Mouse (Mus musculus) layer of hippocampus, adult 2 months (tissue): ENCODE data around the gene Zfand3. TPM values are rescaled to one million over a fixed set of nuclear protein-coding genes. Genes with fewer than 3 reads are reported as not detected.

ENCODE experiments used
- DNase-seq, 2 experiments: peaks; one replicate each; pipeline ENCODE4 v3.0.0; 2022; ENCODE audit warnings: low spot score in 2 of 2
- H3K27ac ChIP-seq: fragments of 200-600 bp; 2 replicates; pipeline ENCODE4 v1.8.1; 2022
- H3K4me3 ChIP-seq: fragments of 200-600 bp; 2 replicates; pipeline ENCODE4 v1.8.1; 2022; ENCODE audit warnings: mild to moderate bottlenecking
- CTCF ChIP-seq: fragments of 200-600 bp; conservative IDR thresholded peaks from 2 replicates; pipeline ENCODE4 v1.8.1; 2022; ENCODE audit warnings: antibody characterized with exemption, mild to moderate bottlenecking, moderate library complexity
- total RNA-seq, 2 experiments: library from RNA; stranded (reverse); gene quantifications; 2 replicates each; pipeline ENCODE4 v1.2.3; 2021

Zfand3 gene
- total RNA-seq, 2 experiments from 2014 or later: 112 to 118 TPM

DNA sequence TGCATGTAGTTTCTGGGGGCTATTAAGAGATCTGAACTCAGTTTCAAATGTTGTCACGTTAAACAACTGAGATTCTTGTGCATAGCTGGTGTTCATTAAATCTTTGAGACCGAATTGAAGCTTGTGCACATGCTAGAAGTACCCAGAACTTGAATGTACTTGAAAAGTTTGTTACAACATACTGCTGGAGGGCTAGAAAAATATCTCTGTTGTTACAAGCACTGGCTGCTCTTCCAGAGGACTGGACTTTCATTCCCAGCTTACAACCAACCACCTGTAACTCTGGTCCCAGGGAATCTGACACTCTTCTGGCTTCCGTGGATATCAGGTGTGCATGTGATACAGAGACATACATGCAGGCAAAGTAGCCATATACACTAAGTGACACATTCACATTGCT lies 65.2 kb downstream of the Zfand3 start:
- no peak for TF ChIP-seq CTCF
- Histone ChIP-seq H3K4me3 (no peak overlapping the region), H3K27ac (no peak overlapping the region)
- DNase-seq: no peak

DNA sequence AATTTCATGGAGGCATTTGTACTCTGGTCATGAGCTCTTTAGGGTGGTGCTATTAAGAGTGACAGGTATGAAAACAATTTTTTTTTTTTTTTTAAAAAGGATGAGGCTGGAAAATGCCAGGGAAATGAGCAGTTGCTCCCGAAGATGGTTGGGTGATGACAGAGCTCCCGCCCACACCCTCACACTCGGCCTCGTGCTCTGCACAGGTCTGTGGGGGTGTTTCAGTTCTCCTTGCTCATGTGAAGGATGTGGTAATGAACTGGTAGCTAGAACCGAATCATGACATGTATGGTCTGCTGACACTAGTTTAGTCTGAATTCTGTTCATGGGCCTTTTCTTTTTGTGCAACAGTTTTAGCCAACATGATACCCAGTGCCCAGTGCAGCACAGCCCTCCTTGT lies 66.1 kb downstream of the Zfand3 start:
- Histone ChIP-seq H3K27ac (peak overlapping the region; percentile 51; the same call in 1 of the 2 replicates), H3K4me3 (no peak overlapping the region)
- DNase-seq: no peak
- no peak for TF ChIP-seq CTCF

DNA sequence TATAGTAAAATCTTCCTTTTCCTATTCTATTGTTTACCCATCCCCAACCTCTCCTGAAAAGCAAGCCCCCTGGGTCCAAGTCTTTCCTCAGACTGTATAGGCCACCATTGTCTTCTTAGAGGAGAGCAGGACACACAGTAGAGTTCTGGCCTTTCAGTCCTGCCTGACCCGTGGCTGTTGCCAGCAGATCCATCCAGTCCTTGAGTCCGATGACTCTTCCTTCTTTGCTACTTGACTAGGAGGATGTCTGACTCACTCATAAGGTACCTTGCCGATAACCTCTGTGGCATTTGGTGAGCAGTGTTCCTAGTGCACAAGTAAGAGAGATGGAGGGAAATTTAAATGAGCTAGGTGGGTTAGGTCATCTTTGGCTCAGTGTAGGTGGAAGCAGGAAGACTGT lies 68.1 kb downstream of the Zfand3 start:
- no peak overlapping the region for H3K4me3 ChIP-seq
- TF ChIP-seq CTCF: no peak
- DNase-seq: no peak
- H3K27ac ChIP-seq: no peak overlapping the region; the same call in 1 of the 2 replicates

DNA sequence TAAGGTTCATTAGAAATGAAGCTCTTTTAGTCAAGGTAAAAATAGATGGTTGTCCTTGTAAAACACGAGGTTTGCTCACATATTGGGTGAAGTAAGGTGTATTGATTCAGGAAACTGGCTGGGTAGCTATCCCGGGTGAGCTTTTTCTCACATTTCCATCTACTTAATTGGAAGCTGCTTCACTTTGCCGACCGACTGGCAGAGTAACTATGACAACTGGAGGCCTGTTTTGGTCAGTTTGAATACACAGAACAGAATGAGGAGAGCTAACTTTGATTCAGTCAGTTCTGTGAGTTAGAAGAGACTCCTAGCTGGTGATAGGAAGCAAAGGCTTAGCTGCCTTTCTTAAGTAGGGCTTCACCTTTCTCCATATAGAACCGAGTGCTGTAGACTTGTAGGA lies 71.4 kb downstream of the Zfand3 start:
- H3K27ac ChIP-seq: peak overlapping the region; percentile 52
- no peak overlapping the region for H3K4me3 ChIP-seq
- DNase-seq: no peak
- TF ChIP-seq CTCF: no peak

DNA sequence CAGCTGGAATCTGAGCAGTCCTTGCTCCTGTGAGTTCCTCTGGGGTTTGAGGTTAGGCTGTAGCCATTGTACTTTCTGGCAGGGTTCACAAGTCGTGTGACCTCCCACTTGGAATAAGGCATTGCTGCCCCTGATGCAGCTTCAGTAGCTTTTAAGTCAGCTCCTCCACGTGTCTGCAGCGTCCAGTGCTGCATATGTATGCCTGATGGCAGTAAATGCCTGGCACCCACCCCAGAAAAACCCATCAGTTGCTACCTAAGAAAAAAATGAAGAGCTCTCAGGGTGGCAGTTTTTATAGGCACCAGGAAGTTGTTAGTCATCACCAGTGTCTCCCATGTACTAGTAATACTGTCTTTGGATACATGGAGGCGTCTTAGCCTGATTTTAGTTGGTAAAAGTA lies 79.5 kb downstream of the Zfand3 start:
- no peak overlapping the region for H3K4me3 ChIP-seq
- no peak for TF ChIP-seq CTCF
- 0 out of 2 replicates have a peak overlapping the region, but pooled peaks have one; percentile 10 for H3K27ac ChIP-seq
- DNase-seq: no peak

DNA sequence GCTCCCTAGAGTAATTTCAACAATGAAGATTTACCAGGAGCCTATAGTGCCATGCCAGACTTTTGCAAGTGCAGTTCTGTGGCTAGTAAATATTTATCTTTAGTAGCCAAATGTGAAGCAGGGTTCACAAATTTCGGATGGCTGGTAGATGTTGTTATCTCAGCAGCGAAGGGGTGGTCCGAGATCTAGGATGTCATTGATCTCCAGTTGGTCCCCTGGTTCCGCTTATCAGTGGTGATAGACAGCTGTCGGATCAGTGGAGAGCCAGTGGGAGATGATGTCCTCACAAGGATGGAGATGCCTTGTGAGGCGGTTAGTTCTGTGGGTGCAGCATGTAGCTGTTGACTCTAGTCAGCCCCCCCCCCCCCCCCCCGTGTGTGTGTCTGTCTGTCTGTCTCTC lies 82.2 kb downstream of the Zfand3 start:
- no peak for DNase-seq
- TF ChIP-seq CTCF: no peak
- H3K27ac ChIP-seq: no peak overlapping the region
- no peak overlapping the region for H3K4me3 ChIP-seq

DNA sequence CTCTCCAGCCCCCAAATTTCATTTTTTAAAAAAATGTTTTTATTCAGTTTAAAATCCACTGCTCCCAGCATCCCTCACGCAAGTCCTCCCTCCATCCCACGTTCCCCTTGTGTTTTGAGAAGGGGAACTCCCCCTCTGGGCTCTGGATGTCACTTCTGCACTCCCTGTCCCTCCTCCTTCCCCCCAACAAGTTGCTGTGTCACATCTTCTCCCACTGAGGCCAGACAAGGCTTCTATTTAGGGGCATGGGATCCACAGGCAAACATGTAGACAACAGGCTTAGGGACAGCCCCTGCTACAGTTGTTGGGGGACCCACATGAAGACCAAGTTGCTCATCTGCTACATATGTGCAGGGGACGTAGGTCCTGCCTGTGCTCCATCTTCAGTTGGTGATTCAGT lies 83.9 kb downstream of the Zfand3 start:
- H3K4me3 ChIP-seq: no peak overlapping the region
- TF ChIP-seq CTCF: no peak
- no peak overlapping the region for H3K27ac ChIP-seq
- DNase-seq: no peak

DNA sequence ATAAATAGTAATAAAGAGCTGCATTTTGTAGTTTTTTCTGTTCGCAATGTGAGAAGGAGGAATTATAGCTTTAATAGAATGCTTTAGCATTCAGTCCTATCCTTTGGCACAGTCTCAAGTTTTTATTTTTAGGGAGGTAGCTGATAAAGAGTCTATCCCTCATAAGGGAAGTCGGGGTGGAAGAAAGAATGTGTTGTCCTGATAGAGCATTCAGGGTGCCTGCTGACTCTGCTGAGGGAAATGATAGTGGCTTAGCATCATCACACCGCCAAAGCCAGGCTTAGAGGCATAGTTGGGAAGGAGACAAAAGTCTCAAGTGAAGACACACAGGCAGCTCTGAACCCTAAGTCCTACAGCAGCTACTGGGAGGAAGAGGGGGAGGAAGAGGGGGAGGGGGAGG lies 85.9 kb downstream of the Zfand3 start:
- no peak for DNase-seq
- H3K27ac ChIP-seq: no peak overlapping the region
- no peak for TF ChIP-seq CTCF
- H3K4me3 ChIP-seq: no peak overlapping the region

DNA sequence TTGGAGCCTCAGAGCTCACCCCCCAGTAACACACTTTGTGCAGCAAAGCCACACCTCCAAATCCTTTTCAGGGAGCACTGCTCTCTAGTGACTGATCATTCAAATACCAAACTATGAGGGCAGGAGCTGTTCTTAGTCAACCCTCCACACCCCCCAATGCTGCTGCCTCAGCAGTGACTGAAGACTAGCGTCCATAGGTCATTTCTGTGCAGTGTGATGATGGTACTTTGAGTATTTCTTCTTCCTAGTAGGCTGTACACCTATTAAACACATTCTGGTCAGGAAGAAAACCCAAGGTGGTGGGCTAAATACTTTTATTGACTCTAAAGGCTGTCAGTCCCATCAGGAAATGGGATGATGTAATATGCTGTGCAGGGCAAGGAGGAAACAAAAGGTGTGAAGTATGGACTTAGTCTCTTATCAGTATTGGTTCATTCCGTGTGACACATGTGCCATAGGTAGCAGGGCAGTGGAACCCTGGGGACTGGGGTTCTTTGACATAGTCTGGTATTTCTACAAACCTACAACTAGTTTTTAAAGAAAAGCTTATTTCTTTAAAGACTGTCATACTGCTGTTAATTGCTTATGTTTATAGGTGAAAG lies 88.7 kb downstream of the Zfand3 start:
- Histone ChIP-seq H3K4me3 (no peak overlapping the region), H3K27ac (no peak overlapping the region)
- no peak for DNase-seq
- no peak for TF ChIP-seq CTCF

DNA sequence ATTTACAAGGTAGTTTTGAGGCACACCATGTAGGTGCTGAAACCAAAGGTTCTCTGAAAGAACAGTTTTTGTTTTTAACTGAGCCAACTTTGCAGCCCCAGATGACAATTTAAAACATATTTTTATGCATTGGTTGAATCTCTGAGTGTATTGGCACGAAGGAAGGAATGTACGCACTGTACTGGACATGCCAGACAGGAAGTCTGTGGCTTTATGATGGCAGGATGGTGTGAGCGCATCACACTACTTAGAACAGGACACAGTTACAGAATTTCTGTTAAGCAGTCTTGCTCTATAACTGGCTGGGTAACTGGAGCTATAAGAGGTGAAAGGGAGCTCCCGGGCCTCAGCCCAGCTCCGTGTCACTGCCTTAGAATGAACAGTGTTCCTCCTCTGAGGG lies 92.6 kb downstream of the Zfand3 start:
- Histone ChIP-seq H3K4me3 (no peak overlapping the region), H3K27ac (no peak overlapping the region; the same call in 1 of the 2 replicates)
- no peak for TF ChIP-seq CTCF
- no peak for DNase-seq

DNA sequence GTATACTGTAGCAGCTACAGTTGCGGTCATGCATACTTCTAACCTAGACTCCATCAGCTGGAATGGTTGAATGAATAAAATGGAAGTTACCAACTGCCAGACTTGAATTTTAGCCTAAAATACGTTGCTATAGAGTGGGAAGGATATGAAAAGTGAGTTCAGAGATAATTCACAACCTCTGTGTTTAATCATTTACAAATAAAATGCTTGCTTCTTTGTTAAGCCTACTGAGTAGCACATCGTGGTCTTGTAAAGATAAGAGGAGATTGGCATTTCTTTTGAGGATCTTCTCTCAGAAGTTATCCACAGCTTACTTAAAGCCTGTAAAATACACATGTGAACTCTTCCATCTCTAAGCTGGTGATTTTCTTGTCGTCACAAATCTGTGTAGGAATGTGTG lies 93.1 kb downstream of the Zfand3 start:
- no peak overlapping the region; the same call in 1 of the 2 replicates for H3K27ac ChIP-seq
- no peak for TF ChIP-seq CTCF
- H3K4me3 ChIP-seq: no peak overlapping the region
- no peak for DNase-seq

DNA sequence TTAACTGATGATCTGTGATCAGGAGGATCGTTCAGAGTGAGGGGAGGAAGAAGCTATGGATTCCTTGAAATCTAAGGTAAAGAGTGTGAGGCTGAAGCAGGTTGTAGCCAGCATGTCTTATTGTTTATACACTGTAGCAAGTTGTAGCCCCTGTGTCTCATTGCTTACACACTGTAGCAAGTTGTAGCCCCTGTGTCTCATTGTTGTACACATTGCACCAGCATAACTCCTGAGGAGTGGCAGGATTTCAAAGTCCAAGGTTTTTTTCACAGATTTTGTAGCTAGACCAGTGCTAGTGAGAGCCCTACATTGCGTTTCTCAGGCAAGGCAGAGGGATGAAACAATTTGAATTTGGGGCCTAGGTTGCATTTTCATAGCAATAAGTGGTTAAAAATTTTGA lies 95.1 kb downstream of the Zfand3 start:
- Histone ChIP-seq H3K27ac (no peak overlapping the region; the same call in 1 of the 2 replicates), H3K4me3 (no peak overlapping the region)
- no peak for DNase-seq
- TF ChIP-seq CTCF: no peak

DNA sequence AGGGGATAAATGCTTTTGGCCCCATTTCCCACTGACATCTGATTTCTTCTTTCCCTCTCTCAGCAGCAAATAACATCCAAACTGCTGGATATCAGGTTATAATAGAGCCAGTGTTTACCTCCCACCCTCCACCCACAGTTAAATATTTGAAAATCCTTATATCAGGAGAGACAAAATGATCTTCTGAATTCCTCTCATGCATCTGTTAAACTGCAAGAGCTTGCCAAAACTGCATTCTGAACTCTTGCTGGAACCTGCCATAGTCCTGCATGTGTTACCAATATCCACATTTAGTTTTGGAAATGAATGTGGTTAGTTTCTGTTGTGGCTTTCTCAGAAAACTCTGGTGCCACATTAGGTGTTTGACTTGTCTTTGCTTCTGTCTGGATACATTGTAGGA lies 97.3 kb downstream of the Zfand3 start:
- H3K27ac ChIP-seq: peak overlapping the region; percentile 52; the same call in 1 of the 2 replicates
- H3K4me3 ChIP-seq: no peak overlapping the region
- no peak for DNase-seq
- no peak for TF ChIP-seq CTCF

DNA sequence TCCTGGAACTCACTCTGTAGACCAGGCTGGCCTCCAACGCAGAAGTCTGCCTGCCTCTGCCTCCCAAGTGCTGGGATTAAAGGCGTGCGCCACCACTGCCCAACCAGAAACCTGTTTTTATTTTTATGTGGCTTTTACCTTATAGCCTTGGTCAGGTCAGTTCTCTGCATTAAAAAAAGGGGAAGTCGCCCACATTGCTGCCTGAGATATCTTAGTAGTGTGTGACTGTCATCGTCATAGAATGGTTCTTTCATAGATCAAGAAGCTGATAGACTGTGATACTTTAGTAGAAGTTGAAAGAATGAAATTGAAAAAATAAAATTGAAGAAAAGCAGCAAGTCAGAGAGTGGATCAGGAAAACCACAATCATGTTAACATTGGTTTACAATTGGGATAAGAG lies 98.5 kb downstream of the Zfand3 start:
- Histone ChIP-seq H3K27ac (no peak overlapping the region), H3K4me3 (no peak overlapping the region)
- TF ChIP-seq CTCF: no peak
- DNase-seq: no peak

DNA sequence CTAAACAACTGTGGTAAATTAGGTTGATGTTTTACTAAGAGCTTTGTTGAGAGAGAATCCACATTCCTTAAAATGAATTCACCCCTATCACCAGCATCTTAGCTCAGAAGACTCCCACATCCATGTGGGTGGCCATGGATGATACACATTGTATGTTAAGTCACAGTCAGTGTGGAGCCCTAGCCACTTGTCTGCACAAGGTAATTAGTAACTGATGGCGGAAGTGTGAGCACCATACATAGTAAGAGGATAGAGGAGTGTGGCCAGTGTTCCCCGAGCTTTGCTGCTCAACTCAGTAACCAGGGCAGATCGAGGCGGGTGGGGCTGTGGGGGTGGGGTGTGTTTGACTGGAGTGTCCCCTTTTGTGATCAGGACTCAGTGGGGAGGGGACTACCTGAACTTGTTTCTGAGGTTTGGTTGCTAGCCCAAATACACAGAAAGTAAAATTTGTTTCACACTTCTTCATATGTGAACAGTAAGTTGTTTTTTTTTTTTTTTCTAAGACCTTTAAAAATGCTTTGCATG lies 99.2 kb downstream of the Zfand3 start:
- no peak overlapping the region for H3K4me3 ChIP-seq
- H3K27ac ChIP-seq: no peak overlapping the region
- DNase-seq: no peak
- TF ChIP-seq CTCF: no peak
